Mouse (Mus musculus) megakaryocyte, embryonic 14.5 days (primary cell): ENCODE measurements around the gene Fignl2. TPM values are rescaled to one million over a fixed set of nuclear protein-coding genes. Genes with fewer than 3 reads are reported as not detected.

ENCODE experiments used
- H3K27me3 ChIP-seq: replicated peaks from 2 replicates; pipeline ENCODE3; 2012; ENCODE audit warnings: inconsistent platforms
- H3K36me3 ChIP-seq: replicated peaks from 2 replicates; pipeline ENCODE3; 2012; ENCODE audit warnings: low read length, inconsistent platforms, mixed read lengths
- H3K4me1 ChIP-seq: 2 replicates; pipeline ENCODE4 v1.6.1; 2012; ENCODE audit warnings: inconsistent platforms
- H3K4me3 ChIP-seq: replicated peaks from 2 replicates; pipeline ENCODE3; 2012; ENCODE audit warnings: moderate library complexity, mild to moderate bottlenecking, inconsistent platforms
- H3K9me3 ChIP-seq: 2 replicates; pipeline ENCODE4 v1.6.1; 2012; ENCODE audit warnings: inconsistent platforms
- FLI1 ChIP-seq: IDR thresholded peaks from 2 replicates; pipeline ENCODE4 v1.6.1; 2012; ENCODE audit warnings: low read length, inconsistent platforms, mixed read lengths
- GATA1 ChIP-seq: IDR thresholded peaks from 3 replicates; pipeline ENCODE4 v1.6.1; 2012; ENCODE audit warnings: mixed read lengths, low read length, inconsistent platforms, borderline replicate concordance
- polyA plus RNA-seq: library from polyadenylated mRNA; stranded (reverse); fragments of >175 nt; gene quantifications from 2 replicates; pipeline ENCODE4 v1.2.3, GENCODE M21; 2012; ENCODE audit warnings: low replicate concordance; ENCODE audit not compliant: insufficient read depth

Gene Fignl2
- polyA plus RNA-seq, 1 experiment, result 0.94 TPM

GRCm38 (mm10) chr15:101004538-101004937 lies 73.8 kb downstream of the Fignl2 start:
- Histone ChIP-seq H3K4me1 (peaks cover 19% of the 10 kb centered on the region), H3K36me3 (no peaks in the 10 kb centered on the region), H3K9me3 (no peaks in the 10 kb centered on the region), H3K27me3 (peaks cover 81% of the 10 kb centered on the region), H3K4me3 (no peak overlapping the region)
- TF ChIP-seq GATA1 (no peak), FLI1 (no peak)

- Histone ChIP-seq H3K9me3 (no peaks in the 10 kb centered on the region), H3K27me3 (peaks cover 73% of the 10 kb centered on the region), H3K4me3 (no peak overlapping the region), H3K4me1 (peaks cover 24% of the 10 kb centered on the region), H3K36me3 (no peaks in the 10 kb centered on the region)
- TF ChIP-seq FLI1 (no peak), GATA1 (no peak)
Measured at GRCm38 (mm10) chr15:101002466-101002865, 75.9 kb downstream of the Fignl2 start.

- H3K4me1 ChIP-seq, result peaks cover 22% of the 10 kb centered on the region
- no peak overlapping the region for H3K4me3 ChIP-seq
- H3K27me3 ChIP-seq, result peaks cover 69% of the 10 kb centered on the region
- no peaks in the 10 kb centered on the region for H3K36me3 ChIP-seq
- H3K9me3 ChIP-seq, result no peaks in the 10 kb centered on the region
- TF ChIP-seq FLI1, result no peak
Measured at GRCm38 (mm10) chr15:101001685-101002084, 76.7 kb downstream of the Fignl2 start.

Other genes with a start within 250 kb of the Fignl2 start
- not detected in 2 replicates for gene Scn8a, start 208.7 kb downstream of the Fignl2 start, polyA plus RNA-seq
- not detected in 2 replicates for gene Gm47841, start 31.2 kb downstream of the Fignl2 start, polyA plus RNA-seq
- not detected in 2 replicates for gene Ankrd33, start 37.2 kb upstream of the Fignl2 start, polyA plus RNA-seq
- 2.1 and 7.9 TPM in 2 replicates for gene Acvrl1, start 50.0 kb upstream of the Fignl2 start, polyA plus RNA-seq
- 6.1 and 8.2 TPM in 2 replicates for gene Acvr1b, start 95.5 kb upstream of the Fignl2 start, polyA plus RNA-seq
- gene Grasp, start 145.6 kb upstream of the Fignl2 start, polyA plus RNA-seq, result 0.47 TPM in 1 of 2 replicates, not detected in the other
- gene Nr4a1, start 175.7 kb upstream of the Fignl2 start, polyA plus RNA-seq, result 2.9 and 6.8 TPM in 2 replicates
- gene Atg101, start 205.7 kb upstream of the Fignl2 start, polyA plus RNA-seq, result 36.9 and 65.9 TPM in 2 replicates
- 2.1 TPM in 1 of 2 replicates, not detected in the other for gene 6030408B16Rik, start 214.6 kb upstream of the Fignl2 start, polyA plus RNA-seq